Mouse (Mus musculus) liver, embryonic 12.5 days (tissue): ENCODE measurements around the gene Baat. TPM values are rescaled to one million over a fixed set of nuclear protein-coding genes. Genes with fewer than 3 reads are reported as not detected.
"Not testable (repeated sequence)": the region's sequence is repeated elsewhere in the genome, so short reads cannot be mapped to it uniquely, and the experiment has no call there.

ENCODE experiments used
- ATAC-seq: fragments of 200-750 bp; cut with Nextera tagmentation; 2 replicates; pipeline ENCODE4 v1.8.0; 2017; ENCODE audit warnings: moderate number of reproducible peaks, mild to moderate bottlenecking, moderate library complexity
- H3K27ac ChIP-seq: fragments of 300-500 bp; sonication (generic); 2 replicates; pipeline ENCODE4 v1.5.1; 2016; ENCODE audit warnings: mild to moderate bottlenecking
- H3K27me3 ChIP-seq: fragments of 300-500 bp; sonication (generic); replicated peaks from 2 replicates; pipeline ENCODE4 v1.6.1; 2016; ENCODE audit warnings: mild to moderate bottlenecking, moderate library complexity
- H3K36me3 ChIP-seq: fragments of 300-500 bp; sonication (generic); 2 replicates; pipeline ENCODE4 v1.6.1; 2016; ENCODE audit warnings: mild to moderate bottlenecking, moderate library complexity
- H3K4me1 ChIP-seq: fragments of 300-500 bp; sonication (generic); 2 replicates; pipeline ENCODE4 v1.6.1; 2016
- H3K4me2 ChIP-seq: fragments of 300-500 bp; sonication (generic); 2 replicates; pipeline ENCODE4 v1.6.1; 2016; ENCODE audit warnings: mild to moderate bottlenecking, moderate library complexity
- H3K4me3 ChIP-seq: fragments of 300-500 bp; sonication (generic); 2 replicates; pipeline ENCODE4 v1.5.1; 2016; ENCODE audit warnings: mild to moderate bottlenecking, moderate library complexity
- H3K9ac ChIP-seq: fragments of 300-500 bp; sonication (generic); 2 replicates; pipeline ENCODE4 v1.6.1; 2016; ENCODE audit warnings: mild to moderate bottlenecking, moderate library complexity
- H3K9me3 ChIP-seq: fragments of 300-500 bp; sonication (generic); replicated peaks from 2 replicates; pipeline ENCODE4 v1.6.1; 2016; ENCODE audit warnings: mild to moderate bottlenecking, moderate library complexity
- WGBS: fragments of 180-500 bp; shearing (Covaris S2); methylation state at CpG from one replicate; pipeline ENCODE4 v1.1.7; 2016; ENCODE audit not compliant: insufficient replicate concordance; 5-methylcytosine and 5-hydroxymethylcytosine counted together
- polyA plus RNA-seq: library from polyadenylated mRNA; unstranded; fragments of >200 nt; fragmentation: Nextera tagmentation; extraction: Ambion mirVana; gene quantifications from 2 replicates; pipeline ENCODE4 v1.2.1, GENCODE M21; 2016

Gene Baat
- polyA plus RNA-seq, 1 experiment from 2014 or later = 0.21 TPM

GRCm38 (mm10) chr4:49480104-49480760 lies 26.1 kb downstream of the Baat start:
- H3K9me3 ChIP-seq = no peaks in the 10 kb centered on the region
- peak overlapping the region; percentile 47; the same call in 1 of the 2 replicates for H3K27ac ChIP-seq
- no peak overlapping the region for H3K4me3 ChIP-seq
- no peaks in the 10 kb centered on the region for H3K36me3 ChIP-seq
- no peak for ATAC-seq
- H3K4me1 ChIP-seq = peaks cover 54% of the 10 kb centered on the region
- H3K27me3 ChIP-seq = no peaks in the 10 kb centered on the region
- H3K9ac ChIP-seq = no peak overlapping the region
- peak overlapping the region; percentile 37 for H3K4me2 ChIP-seq
- WGBS = 37% methylated on average over 21 of the region's 21 CpGs

GRCm38 (mm10) chr4:49479035-49479434 lies 27.3 kb downstream of the Baat start:
- ATAC-seq, H3K27me3 ChIP-seq, H3K4me3 ChIP-seq, H3K9me3 ChIP-seq, H3K36me3 ChIP-seq: not testable (repeated sequence)
- 13% methylated on average over 2 of the region's 2 CpGs for WGBS
- Histone ChIP-seq H3K4me1 (peaks cover 66% of the 10 kb centered on the region), H3K27ac (peak overlapping the region; percentile 69), H3K4me2 (peak overlapping the region; percentile 72), H3K9ac (peak overlapping the region; percentile 68; the same call in 1 of the 2 replicates)

- H3K36me3 ChIP-seq = no peaks in the 10 kb centered on the region
- 19% methylated on average over 19 of the region's 19 CpGs for WGBS
- peaks cover 74% of the 10 kb centered on the region for H3K4me1 ChIP-seq
- peak overlapping the region; percentile 72 for H3K4me2 ChIP-seq
- H3K4me3 ChIP-seq = peak overlapping the region; percentile 44
- ATAC-seq = peak; percentile 82
- H3K27me3 ChIP-seq = no peaks in the 10 kb centered on the region
- H3K9ac ChIP-seq = peak overlapping the region; percentile 68
- no peaks in the 10 kb centered on the region for H3K9me3 ChIP-seq
- H3K27ac ChIP-seq = peak overlapping the region; percentile 69
Observed at GRCm38 (mm10) chr4:49478118-49478877, 28.1 kb downstream of the Baat start.

GRCm38 (mm10) chr4:49474583-49474982 lies 31.8 kb downstream of the Baat start:
- H3K4me1 ChIP-seq = peaks cover 62% of the 10 kb centered on the region
- no peak overlapping the region for H3K4me3 ChIP-seq
- no peaks in the 10 kb centered on the region for H3K36me3 ChIP-seq
- no peaks in the 10 kb centered on the region for H3K27me3 ChIP-seq
- no peak overlapping the region for H3K9ac ChIP-seq
- H3K27ac ChIP-seq = peak overlapping the region; percentile 69
- H3K9me3 ChIP-seq = no peaks in the 10 kb centered on the region
- H3K4me2 ChIP-seq = peak overlapping the region; percentile 53
- peak; percentile 93 for ATAC-seq

- H3K36me3 ChIP-seq = no peaks in the 10 kb centered on the region
- H3K9ac ChIP-seq = no peak within 1 kb of the TSS
- no peak for ATAC-seq
- WGBS = 45% methylated on average over 3 of the region's 3 CpGs
- H3K4me3 ChIP-seq = no peak within 1 kb of the TSS
- H3K9me3 ChIP-seq = no peaks in the 10 kb centered on the region
- no peaks in the 10 kb centered on the region for H3K27me3 ChIP-seq
- peak within 1 kb of the TSS; percentile 69 for H3K27ac ChIP-seq
- H3K4me1 ChIP-seq = peaks cover 58% of the 10 kb centered on the region
- peak within 1 kb of the TSS; percentile 53 for H3K4me2 ChIP-seq
Observed at GRCm38 (mm10) chr4:49473435-49474100, 32.8 kb downstream of the Baat start, which contains the start of gene Acnat1. Gene Acnat1 (minus strand): TSS chr4:49473912.

GRCm38 (mm10) chr4:49469435-49470151 lies 36.8 kb downstream of the Baat start:
- H3K36me3 ChIP-seq = no peaks in the 10 kb centered on the region
- no peaks in the 10 kb centered on the region for H3K27me3 ChIP-seq
- no peak overlapping the region for H3K4me3 ChIP-seq
- H3K9ac ChIP-seq = no peak overlapping the region
- no peak overlapping the region for H3K27ac ChIP-seq
- no peak for ATAC-seq
- H3K9me3 ChIP-seq = peaks cover 3% of the 10 kb centered on the region; the same call in 1 of the 2 replicates
- WGBS = 61% methylated on average over 3 of the region's 3 CpGs
- H3K4me1 ChIP-seq = peaks cover 18% of the 10 kb centered on the region
- no peak overlapping the region for H3K4me2 ChIP-seq

GRCm38 (mm10) chr4:49467360-49467759 lies 39.0 kb downstream of the Baat start:
- Histone ChIP-seq H3K9ac (no peak overlapping the region), H3K4me1 (no peaks in the 10 kb centered on the region), H3K4me3 (no peak overlapping the region), H3K27ac (no peak overlapping the region), H3K27me3 (no peaks in the 10 kb centered on the region), H3K36me3 (no peaks in the 10 kb centered on the region), H3K9me3 (peaks cover 3% of the 10 kb centered on the region; the same call in 1 of the 2 replicates), H3K4me2 (no peak overlapping the region)
- 80% methylated on average over 6 of the region's 6 CpGs for WGBS
- no peak for ATAC-seq

GRCm38 (mm10) chr4:49456171-49456570 lies 50.2 kb downstream of the Baat start:
- Histone ChIP-seq H3K4me1 (peaks cover 22% of the 10 kb centered on the region), H3K27ac (no peak overlapping the region), H3K4me3 (no peak overlapping the region), H3K4me2 (no peak overlapping the region), H3K9ac (no peak overlapping the region), H3K9me3 (no peaks in the 10 kb centered on the region), H3K27me3 (no peaks in the 10 kb centered on the region), H3K36me3 (no peaks in the 10 kb centered on the region)
- WGBS = 75% methylated on average over 2 of the region's 2 CpGs
- ATAC-seq = no peak

- H3K27me3 ChIP-seq = no peaks in the 10 kb centered on the region
- no peaks in the 10 kb centered on the region for H3K9me3 ChIP-seq
- WGBS = 58% methylated on average over 1 of the region's 1 CpGs
- H3K9ac ChIP-seq = no peak overlapping the region
- peak; percentile 74 for ATAC-seq
- peak overlapping the region; percentile 70 for H3K27ac ChIP-seq
- peaks cover 28% of the 10 kb centered on the region for H3K4me1 ChIP-seq
- H3K36me3 ChIP-seq = no peaks in the 10 kb centered on the region
- peak overlapping the region; percentile 27; the same call in 1 of the 2 replicates for H3K4me2 ChIP-seq
- no peak overlapping the region for H3K4me3 ChIP-seq
Observed at GRCm38 (mm10) chr4:49451848-49452551, 54.4 kb downstream of the Baat start.

GRCm38 (mm10) chr4:49451133-49451847 lies 55.1 kb downstream of the Baat start:
- not testable (repeated sequence) for H3K27me3 ChIP-seq, H3K9ac ChIP-seq, H3K4me3 ChIP-seq, H3K36me3 ChIP-seq, H3K9me3 ChIP-seq
- 75% methylated on average over 1 of the region's 1 CpGs for WGBS
- ATAC-seq = peak; percentile 81
- H3K4me2 ChIP-seq = peak overlapping the region; percentile 27; the same call in 1 of the 2 replicates
- peak overlapping the region; percentile 70; the same call in 1 of the 2 replicates for H3K27ac ChIP-seq
- peaks cover 28% of the 10 kb centered on the region for H3K4me1 ChIP-seq
